Mouse (Mus musculus) cerebellum, postnatal 10 days (tissue): ENCODE data around the gene Ankle1.
A peak's percentile ranks its signal among the peaks of the same experiment; 100 is the strongest.
"Not testable (repeated sequence)": the region's sequence is repeated elsewhere in the genome, so short reads cannot be mapped to it uniquely, and the experiment has no call there.

Experiments
- DNase-seq, 2 experiments: peaks; one replicate each; pipeline ENCODE4 v3.0.0; 2021; ENCODE audit warnings: mixed read lengths in 2 of 2

Ankle1 gene

DNA sequence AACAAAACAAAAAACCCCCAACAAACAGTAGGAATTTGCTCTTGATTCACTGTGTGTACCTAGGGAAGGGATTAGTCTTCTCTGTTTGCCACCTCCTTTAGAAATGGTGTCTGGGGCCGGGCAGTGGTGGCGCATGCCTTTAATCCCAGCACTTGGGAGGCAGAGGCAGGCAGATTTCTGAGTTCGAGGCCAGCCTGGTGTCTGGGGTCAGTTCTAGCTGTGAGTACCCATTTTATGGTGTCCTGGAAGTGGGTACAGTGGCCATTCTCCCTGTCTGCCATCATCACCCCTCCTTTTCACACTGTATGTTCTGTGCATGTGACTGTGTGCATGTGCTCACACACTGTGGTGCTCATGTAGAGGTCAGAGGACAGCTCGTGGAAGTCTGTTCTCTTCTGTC is 2.4 kb downstream of the Ankle1 start:
- no peak for DNase-seq

DNA sequence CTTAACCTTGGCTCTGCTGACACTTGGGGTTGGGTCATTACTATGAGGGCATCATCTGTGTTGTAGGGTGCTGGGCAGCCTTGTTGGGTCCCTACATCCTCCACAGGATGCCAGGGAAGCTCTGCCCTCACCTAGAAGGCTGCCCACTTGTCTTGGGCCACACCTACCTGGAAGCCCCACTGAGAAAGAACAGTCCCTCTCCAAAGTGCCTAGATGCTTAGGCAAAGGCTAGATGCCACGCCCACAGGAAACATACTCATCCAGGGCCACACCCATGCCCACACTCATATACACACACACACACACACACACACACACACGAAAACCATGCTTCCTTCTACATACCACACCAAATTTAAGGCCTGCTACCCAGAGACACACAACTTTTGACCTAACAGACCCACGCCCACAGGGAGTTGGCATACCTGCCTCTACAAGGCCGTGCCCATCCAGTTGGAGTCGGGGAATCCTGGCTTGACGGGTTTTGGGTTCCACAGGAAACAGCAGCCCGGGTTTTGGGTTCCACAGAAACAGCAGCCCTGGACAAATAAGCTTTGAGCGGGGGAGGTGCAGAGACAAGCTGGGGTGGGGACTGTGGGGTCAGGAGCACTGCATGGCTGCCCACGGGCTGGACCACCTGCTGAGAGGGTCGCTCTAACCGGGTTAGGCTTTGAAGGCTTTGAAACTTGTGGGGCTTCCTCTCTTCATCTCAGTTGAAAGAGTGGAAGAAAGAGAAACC is 5.9 kb downstream of the Ankle1 start:
- no peak for DNase-seq

DNA sequence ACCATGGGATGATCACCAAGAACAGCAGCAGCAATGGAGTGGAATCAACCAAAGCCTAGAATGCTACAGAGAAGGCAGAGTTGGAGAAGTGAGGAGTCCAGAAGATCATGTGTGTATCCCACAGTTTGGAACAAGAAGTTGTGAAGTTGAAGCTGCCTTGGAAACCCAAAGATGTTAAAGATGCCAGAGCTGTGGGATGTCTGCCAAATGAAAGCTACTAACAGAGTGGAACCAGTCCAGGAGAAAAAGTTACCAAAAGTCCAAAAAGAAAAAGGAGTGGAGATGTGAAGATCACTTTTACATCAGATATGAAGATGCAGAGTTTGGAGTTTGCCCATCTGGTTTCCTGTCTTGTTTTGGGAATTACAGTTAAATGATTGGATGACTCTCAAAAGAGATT is 16.3 kb downstream of the Ankle1 start:
- no peak for DNase-seq

DNA sequence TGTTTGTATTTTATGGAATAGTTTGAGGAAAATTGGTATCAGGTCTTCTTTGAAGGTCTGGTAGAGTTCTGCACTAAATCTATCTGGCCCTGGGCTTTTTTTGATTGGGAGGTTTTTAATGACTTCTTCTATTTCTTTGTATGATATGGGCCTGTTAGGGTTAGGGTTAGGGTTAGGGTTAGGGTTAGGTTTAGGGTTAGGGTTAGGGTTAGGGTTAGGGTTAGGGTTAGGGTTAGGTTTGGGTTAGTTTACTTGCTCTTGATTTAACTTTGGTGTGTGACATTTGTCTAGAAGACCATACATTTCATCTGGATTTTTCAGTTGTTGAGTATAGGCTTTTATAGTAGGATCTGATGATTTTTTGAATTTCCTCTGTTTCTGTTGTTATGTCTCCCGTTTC is 27.1 kb downstream of the Ankle1 start:
- DNase-seq = not testable (repeated sequence)

DNA sequence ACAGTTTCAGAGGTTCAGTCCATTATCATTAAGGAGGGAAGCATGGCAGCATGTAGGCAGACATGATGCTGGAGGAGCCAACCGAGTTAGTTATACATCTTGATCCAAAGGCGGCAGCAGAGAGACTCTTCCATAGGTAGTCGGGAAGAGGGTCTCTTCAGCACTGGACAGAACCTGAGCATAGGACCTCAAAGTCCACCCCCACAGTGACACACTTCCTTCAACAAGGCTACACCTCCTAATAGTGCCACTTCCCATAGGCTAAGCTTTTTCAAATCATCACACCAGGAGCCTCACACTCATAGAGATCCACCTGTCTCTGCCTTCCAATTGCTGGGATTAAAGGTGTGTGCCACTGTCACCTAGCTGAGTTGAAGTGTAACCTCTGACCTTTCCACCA is 31.2 kb downstream of the Ankle1 start:
- DNase-seq = no peak

DNA sequence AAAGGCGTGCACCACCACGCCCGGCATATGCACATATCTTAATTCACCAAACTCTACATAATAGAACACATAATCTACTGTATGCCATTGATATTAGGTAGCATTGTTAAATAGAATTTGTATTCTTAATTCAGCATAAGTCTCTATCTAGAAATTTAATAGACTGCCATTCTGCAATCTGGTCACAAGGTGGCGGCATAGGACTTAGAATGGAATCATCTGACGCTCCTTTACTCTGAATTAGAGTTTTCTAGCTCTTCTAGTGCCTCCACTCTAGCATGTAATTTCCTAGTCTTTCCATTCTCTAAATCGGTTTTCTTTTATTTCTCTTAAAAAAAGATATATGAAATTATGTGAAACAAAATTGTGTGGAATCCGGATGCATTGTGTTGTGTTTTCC is 35.6 kb downstream of the Ankle1 start:
- peak; percentile 74 to 75 for DNase-seq

DNA sequence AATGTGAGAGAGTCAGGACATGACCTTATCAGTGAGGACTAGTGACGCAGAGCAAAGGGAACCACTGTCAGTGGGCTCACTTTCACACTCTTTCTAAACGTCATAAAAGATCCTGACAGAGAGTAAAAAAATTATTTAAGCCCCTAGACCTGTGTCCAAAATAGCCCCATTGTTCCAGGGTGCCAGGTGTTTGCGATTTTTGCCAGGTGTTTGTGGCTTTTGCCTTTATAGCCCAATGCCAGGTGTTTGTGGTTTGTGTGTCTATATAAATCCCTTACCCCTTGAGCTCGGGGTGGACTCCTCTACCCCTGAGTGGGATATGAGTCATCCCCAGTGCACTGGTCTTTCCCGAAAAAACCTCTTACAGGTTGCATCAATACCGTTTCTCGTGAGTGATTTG is 39.3 kb downstream of the Ankle1 start:
- no peak for DNase-seq

DNA sequence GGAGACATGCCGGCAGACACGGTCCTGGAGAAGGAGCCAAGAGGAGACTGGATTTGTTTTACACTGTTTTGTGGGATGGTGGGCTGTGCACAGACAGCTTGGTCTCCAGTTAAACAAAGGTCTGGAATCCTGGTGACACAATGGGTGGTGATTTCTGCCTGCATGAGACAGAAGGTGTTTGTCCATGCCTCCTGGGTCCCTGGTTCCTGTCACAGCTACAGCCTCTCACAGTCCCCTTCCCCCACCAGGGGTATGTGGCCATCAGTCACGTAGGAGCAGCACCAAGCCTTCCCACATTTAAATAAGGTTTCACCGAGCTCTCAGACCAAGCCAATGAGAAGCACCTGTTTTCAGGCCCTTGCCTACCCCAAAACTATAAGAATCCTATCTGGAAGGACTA is 45.5 kb downstream of the Ankle1 start:
- DNase-seq = no peak

DNA sequence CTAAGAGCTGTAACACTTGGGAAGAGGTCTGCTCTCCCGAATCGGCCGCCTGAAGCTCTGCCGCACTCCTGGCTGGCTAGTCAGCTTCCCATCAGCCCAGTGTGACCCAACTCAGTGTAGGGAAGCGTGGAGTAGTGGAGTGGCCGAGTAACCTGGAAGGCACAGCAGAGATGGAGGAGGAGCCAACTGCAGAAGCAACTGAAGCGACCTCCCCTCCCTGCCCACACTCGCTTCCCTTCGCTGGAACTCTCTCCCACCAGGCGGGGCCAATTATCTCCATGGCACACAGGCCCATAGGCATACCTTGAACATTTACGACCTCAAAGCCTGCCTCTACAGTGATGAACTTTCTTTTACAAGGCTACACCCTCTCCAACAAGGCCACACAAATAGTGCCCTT is 46.0 kb downstream of the Ankle1 start:
- DNase-seq = no peak

DNA sequence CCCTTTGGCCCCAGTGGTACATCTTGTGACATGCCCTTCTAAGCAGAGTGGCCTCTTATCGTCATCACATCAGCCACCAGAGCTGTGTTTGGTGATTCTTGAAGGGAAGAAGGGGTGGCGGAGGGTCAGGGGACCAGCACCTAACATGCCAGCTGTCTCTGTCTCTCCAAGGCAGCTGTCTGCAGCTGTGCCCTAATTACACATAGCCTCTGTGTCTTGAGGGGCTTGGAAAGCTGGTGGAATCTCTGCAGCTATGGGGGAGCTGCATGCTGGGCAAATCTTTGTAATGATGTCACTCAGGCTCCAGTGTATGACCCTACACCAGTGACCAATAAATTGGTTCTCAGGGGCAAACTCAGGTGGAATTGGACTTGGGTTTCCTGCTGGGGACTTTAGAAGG is 46.9 kb downstream of the Ankle1 start:
- DNase-seq = no peak

DNA sequence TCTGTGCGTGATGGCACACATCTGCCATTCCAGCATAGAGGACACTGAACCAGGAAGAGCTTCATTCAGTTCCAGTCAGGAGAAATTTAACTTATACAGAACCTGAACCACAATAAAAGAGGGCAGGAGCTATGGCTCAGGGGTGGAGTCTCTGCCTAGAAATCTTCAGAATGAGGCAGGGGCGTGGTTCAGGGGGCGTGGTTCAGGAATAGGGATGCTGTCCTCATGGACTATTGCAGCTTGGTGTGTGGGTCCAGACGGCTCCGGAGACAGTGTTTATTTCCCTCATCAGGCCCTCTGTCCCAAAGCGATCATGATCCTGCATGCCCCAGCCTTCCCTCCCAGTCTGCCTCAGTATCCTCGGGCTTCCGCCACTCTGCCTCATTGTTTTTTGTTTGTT is 48.9 kb downstream of the Ankle1 start:
- no peak for DNase-seq

DNA sequence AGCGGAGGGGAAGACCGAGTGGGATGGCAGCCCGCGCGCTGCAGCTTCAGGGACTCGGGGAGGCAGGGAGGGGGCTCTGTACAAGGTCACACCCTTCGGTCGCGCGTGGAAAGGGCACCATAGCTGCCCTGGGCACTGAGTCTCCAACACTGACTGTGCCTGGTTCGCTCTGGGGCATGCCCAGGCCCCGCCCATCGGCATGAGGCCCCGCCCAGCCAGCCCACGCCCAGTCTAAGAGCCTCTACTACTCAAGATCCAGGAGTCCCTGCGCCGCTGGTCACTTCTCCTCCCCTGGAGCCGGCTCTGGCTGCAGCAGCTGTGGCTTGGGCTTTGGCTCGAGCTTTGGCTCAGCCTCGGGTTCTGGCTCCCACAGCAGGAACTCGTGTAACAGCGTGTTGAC is 51.1 kb downstream of the Ankle1 start:
- DNase-seq = no peak

DNA sequence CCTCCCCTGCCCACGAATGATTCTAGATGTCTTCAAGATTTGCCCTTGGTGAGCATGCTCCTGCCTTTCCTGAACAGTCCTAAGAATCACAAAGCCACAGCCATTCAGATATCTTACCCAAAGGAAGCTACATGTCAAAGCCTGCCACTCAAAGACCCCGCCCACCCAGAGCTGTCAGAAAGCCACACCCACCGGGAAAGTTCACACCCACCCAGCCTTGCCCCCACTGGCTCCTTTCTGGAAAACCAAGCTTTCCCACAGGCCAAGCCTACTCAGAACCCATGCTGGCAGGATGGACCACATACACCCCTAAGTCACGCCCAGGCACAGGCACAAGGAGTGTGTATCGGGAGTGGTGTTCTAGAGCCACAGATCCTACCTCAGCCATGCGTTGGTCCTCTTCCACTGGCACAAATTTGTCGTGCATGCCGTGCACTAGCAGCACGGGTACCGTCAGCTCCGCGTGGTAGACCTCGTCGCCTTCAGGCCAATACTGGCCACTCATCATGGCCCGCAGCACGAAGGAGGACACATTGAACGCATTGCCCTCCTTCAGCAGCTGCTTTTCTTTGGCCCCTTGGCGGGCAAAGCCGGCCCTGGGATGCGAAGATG is 52.0 kb downstream of the Ankle1 start:
- peak; percentile 16 to 18 for DNase-seq
